8 mouse cellular contexts compared by ENCODE assay signal in genomic region chr2:172378332-172378731, GRCm38 (mm10). TPM values are rescaled to one million over a fixed set of nuclear protein-coding genes. Genes with fewer than 3 reads are reported as not detected.
DNase-seq lines count a peak whose midpoint lies in the region.

No protein-coding gene starts in this region.

- peak; percentile 22 for DNase-seq in heart, adult 8-10 months (ENCODE audit: low spot score)
- no peak for DNase-seq in heart, postnatal 25 days (ENCODE audit: low spot score)
- DNase-seq in B cell, adult 2 months = peak; percentile 82
- DNase-seq in T-cell, adult 2 months (ENCODE audit: low spot score) = peak; percentile 56
- peak; percentile 70 for DNase-seq in kidney, postnatal 10 days
- DNase-seq in lung, postnatal 36 days = peak; percentile 70
- DNase-seq in testis, postnatal 10 days (ENCODE audit: low spot score) = peak; percentile 69
- DNase-seq in c-Kit-positive CD71-positive TER-119-positive erythroid progenitor cells, embryonic 14.5 days (ENCODE audit: low spot score) = no peak

- intact Hi-C loops in heart, postnatal 25 days (cut with DNase I) = no loop called here

RNA-seq across cellular contexts. Expression of gene Cstf1, which starts 7.9 kb away (rescaled TPM):
- total RNA-seq in heart, adult 8-10 months (2022) = 10 to 100 TPM; 15.6 to 18.9 (median 17.9) TPM
- 10 to 100 TPM; 15.7 to 16.8 TPM for total RNA-seq in heart, postnatal 25 days (2021)

RNA-seq across cellular contexts. Expression of gene Aurka, which starts 8.0 kb away (rescaled TPM):
- 1 to 10 TPM in 2 of 4 experiments, under 1 TPM in 2; 0.53 to 1.6 (median 0.83) TPM for total RNA-seq in heart, adult 8-10 months (2022)
- under 1 TPM; 0.83 to 0.89 TPM for total RNA-seq in heart, postnatal 25 days (2021)

RNA-seq across cellular contexts. Expression of gene Cass4, which starts 15.3 kb away (rescaled TPM):
- under 1 TPM; 0.09 to 0.53 (median 0.35) TPM for total RNA-seq in heart, adult 8-10 months (2022)
- under 1 TPM; 0.45 to 0.47 TPM for total RNA-seq in heart, postnatal 25 days (2021)

RNA-seq across cellular contexts. Expression of gene Fam210b, which starts 33.0 kb away (rescaled TPM):
- 1 to 10 TPM; 5.0 to 7.1 (median 5.9) TPM for total RNA-seq in heart, adult 8-10 months (2022)
- total RNA-seq in heart, postnatal 25 days (2021) = 1 to 10 TPM; 6.1 to 6.5 TPM

Comparison
In these comparisons a context has a peak if more than half of its experiments do, and no peak if none do; other contexts are left out.
1. DNase-seq: peak in heart, adult 8-10 months (single experiment), B cell, adult 2 months (2 of 2), T-cell, adult 2 months (single experiment), kidney, postnatal 10 days (single experiment), lung, postnatal 36 days (single experiment) and testis, postnatal 10 days (single experiment); none in heart, postnatal 25 days (single experiment) and c-Kit-positive CD71-positive TER-119-positive erythroid progenitor cells, embryonic 14.5 days (single experiment).